Mouse (Mus musculus) heart, adult 2 months (tissue): ENCODE results near the gene Vps9d1.

Experiments
- CTCF ChIP-seq: fragments of 200-600 bp; IDR thresholded peaks from 2 replicates; pipeline ENCODE4 v1.8.1; 2022; ENCODE audit warnings: antibody characterized with exemption, mild to moderate bottlenecking, moderate library complexity
- POLR2A ChIP-seq: fragments of 200-500 bp; IDR thresholded peaks from 2 replicates; pipeline ENCODE4 v1.6.1; 2011; ENCODE audit warnings: mild to moderate bottlenecking, low read depth, low read length, control low read depth; ENCODE audit not compliant: insufficient read depth

- TF ChIP-seq CTCF (no peak), POLR2A (no peak)
Observed at GRCm38 (mm10) chr8:123284493-123284892, 30.3 kb upstream of the Vps9d1 start.
